Mouse (Mus musculus) 3134 (cell line): ENCODE data around the gene Gm13289.
"Not testable (repeated sequence)": the region's sequence is repeated elsewhere in the genome, so short reads cannot be mapped to it uniquely, and the experiment has no call there.

Experiments
- DNase-seq: peaks from one replicate; pipeline ENCODE4 v3.0.0-alpha.2; 2011; ENCODE audit warnings: low spot score; ENCODE audit not compliant: insufficient read length; ENCODE audit errors: extremely low read depth

The Gm13289 gene

GRCm38 (mm10) chr4:88781831-88782230 lies 5.1 kb downstream of the Gm13289 start, which contains the start of gene Ifnz:
TSS of gene Ifnz (plus strand) at chr4:88782131.
- DNase-seq, result not testable (repeated sequence)

GRCm38 (mm10) chr4:88782335-88782734 lies 5.6 kb downstream of the Gm13289 start:
- DNase-seq, result not testable (repeated sequence)

DNA sequence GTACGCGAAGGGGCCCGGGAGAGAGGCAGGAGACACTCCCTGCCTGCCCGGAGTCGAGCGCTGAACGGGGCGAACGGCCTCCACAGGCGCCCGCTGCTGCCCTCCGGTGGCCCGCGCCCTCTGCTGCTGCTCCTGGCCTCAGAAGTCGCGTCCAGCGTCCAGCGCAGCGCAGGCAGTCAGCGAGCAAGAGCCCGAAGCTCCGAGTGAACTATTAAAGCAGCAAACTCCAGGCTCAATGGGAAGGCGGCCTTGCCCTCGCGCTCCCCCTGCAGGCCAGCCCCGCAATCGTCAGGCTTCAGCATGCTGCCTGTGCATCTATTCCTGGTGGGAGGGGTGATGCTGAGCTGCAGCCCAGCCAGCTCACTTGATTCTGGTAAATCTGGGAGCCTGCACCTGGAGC lies 8.7 kb downstream of the Gm13289 start, which contains the start of gene Gm13276:
Gm13276 (plus strand) TSS at position 301 of the 400 bp plus-strand sequence.
- DNase-seq, result not testable (repeated sequence)

DNA sequence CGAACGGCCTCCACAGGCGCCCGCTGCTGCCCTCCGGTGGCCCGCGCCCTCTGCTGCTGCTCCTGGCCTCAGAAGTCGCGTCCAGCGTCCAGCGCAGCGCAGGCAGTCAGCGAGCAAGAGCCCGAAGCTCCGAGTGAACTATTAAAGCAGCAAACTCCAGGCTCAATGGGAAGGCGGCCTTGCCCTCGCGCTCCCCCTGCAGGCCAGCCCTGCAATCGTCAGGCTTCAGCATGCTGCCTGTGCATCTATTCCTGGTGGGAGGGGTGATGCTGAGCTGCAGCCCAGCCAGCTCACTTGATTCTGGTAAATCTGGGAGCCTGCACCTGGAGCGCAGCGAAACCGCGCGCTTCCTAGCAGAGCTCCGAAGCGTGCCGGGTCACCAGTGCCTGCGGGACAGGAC lies 11.7 kb downstream of the Gm13289 start, which contains the start of gene Gm13277:
Gm13277 (plus strand) TSS at position 231 of the 400 bp plus-strand sequence.
- DNase-seq, result not testable (repeated sequence)

- DNase-seq, result not testable (repeated sequence)
Observed at GRCm38 (mm10) chr4:88791250-88791649, 14.5 kb downstream of the Gm13289 start, which contains the start of gene Gm13278. TSS of gene Gm13278 (plus strand) at chr4:88791550.

DNA sequence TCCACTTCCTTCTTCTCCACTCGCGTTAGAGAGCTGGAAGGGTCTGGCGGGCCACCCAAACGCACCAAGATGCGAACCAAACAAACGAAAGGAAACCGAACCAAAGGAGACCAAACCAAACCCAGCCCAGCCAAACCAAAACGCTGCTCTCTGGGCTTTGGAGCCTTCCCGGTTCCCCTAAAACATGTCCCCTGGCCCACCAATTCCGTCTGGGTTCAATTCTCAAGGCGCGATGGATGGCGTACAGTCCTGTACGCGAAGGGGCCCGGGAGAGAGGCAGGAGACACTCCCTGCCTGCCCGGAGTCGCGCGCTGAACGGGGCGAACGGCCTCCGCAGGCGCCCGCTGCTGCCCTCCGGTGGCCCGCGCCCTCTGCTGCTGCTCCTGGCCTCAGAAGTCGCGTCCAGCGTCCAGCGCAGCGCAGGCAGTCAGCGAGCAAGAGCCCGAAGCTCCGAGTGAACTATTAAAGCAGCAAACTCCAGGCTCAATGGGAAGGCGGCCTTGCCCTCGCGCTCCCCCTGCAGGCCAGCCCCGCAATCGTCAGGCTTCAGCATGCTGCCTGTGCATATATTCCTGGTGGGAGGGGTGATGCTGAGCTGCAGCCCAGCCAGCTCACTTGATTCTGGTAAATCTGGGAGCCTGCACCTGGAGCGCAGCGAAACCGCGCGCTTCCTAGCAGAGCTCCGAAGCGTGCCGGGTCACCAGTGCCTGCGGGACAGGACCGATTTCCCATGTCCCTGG lies 17.4 kb downstream of the Gm13289 start, which contains the start of gene Gm13275:
Gm13275 (plus strand) TSS at position 552 of the 740 bp plus-strand sequence.
- not testable (repeated sequence) for DNase-seq

DNA sequence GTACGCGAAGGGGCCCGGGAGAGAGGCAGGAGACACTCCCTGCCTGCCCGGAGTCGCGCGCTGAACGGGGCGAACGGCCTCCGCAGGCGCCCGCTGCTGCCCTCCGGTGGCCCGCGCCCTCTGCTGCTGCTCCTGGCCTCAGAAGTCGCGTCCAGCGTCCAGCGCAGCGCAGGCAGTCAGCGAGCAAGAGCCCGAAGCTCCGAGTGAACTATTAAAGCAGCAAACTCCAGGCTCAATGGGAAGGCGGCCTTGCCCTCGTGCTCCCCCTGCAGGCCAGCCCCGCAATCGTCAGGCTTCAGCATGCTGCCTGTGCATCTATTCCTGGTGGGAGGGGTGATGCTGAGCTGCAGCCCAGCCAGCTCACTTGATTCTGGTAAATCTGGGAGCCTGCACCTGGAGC lies 20.4 kb downstream of the Gm13289 start, which contains the start of gene Gm13279:
Gm13279 (plus strand) TSS at position 301 of the 400 bp plus-strand sequence.
- not testable (repeated sequence) for DNase-seq

DNA sequence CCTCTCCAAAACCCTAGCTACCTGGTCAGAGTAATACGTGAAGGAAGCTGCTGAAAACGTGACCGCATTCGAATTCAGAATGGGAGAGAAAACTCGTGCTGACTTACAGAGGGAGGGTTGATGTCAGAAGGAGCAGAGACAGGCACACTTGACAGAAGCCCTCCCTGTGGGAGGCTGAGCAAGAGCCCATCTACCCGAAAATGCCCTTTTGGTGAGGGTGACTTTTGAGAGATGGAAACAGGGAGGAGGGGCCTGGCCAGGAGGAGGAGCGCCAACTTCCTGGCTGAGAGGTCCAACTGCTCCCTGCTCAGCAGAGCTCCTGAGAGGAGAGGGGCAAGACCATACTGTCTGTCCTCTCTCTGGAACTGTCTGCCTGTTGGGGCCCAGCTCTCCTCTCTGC lies 22.6 kb downstream of the Gm13289 start, which contains the start of gene Gm13285:
Gm13285 (plus strand) TSS at position 301 of the 400 bp plus-strand sequence.
- DNase-seq, result not testable (repeated sequence)

DNA sequence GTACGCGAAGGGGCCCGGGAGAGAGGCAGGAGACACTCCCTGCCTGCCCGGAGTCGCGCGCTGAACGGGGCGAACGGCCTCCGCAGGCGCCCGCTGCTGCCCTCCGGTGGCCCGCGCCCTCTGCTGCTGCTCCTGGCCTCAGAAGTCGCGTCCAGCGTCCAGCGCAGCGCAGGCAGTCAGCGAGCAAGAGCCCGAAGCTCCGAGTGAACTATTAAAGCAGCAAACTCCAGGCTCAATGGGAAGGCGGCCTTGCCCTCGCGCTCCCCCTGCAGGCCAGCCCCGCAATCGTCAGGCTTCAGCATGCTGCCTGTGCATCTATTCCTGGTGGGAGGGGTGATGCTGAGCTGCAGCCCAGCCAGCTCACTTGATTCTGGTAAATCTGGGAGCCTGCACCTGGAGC lies 26.2 kb downstream of the Gm13289 start, which contains the start of gene Gm13287:
Gm13287 (plus strand) TSS at position 301 of the 400 bp plus-strand sequence.
- not testable (repeated sequence) for DNase-seq

GRCm38 (mm10) chr4:88805231-88805630 lies 28.5 kb downstream of the Gm13289 start, which contains the start of gene Gm13288:
TSS of gene Gm13288 (plus strand) at chr4:88805531.
- not testable (repeated sequence) for DNase-seq

DNA sequence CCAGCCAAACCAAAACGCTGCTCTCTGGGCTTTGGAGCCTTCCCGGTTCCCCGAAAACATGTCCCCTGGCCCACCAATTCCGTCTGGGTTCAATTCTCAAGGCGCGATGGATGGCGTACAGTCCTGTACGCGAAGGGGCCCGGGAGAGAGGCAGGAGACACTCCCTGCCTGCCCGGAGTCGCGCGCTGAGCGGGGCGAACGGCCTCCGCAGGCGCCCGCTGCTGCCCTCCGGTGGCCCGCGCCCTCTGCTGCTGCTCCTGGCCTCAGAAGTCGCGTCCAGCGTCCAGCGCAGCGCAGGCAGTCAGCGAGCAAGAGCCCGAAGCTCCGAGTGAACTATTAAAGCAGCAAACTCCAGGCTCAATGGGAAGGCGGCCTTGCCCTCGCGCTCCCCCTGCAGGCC lies 29.0 kb downstream of the Gm13289 start:
- not testable (repeated sequence) for DNase-seq

DNA sequence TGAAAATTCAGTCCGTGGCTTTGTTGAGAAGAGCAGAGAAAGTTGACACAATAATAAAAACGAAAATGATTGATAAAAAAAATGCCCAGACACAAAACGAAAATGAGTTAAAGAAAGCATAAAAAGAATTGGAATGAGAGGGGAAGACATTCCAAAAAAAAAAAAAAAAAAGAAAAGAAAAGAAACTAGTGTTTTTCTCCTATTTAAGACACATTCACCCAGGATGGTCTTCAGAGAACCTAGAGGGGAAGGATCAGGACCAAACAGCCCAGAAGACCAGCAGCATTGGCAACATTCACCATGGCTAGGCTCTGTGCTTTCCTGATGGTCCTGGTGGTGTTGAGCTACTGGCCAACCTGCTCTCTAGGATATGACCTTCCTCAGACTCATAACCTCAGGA lies 39.2 kb downstream of the Gm13289 start, which contains the start of gene Ifna7:
Ifna7 (plus strand) TSS at position 301 of the 400 bp plus-strand sequence.
- no peak for DNase-seq

DNA sequence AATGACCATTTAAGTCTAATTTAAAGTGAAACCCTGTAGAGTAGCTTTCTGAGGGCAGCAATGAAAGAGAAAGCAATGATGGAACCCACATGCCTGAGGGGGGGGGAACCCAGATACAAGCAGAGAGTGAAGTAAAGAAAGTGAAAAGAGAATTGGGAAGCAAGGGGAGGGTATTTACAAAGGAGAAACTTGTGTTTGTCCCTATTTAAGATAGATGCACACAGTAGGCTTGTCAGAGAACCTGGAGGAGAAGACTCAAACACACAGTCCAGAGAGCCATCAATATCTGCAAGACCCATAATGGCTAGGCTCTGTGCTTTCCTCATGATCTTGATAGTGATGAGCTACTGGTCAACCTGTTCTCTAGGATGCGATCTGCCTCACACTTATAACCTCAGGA lies 42.9 kb downstream of the Gm13289 start, which contains the start of gene Ifna11:
Ifna11 (plus strand) TSS at position 301 of the 400 bp plus-strand sequence.
- no peak for DNase-seq

DNA sequence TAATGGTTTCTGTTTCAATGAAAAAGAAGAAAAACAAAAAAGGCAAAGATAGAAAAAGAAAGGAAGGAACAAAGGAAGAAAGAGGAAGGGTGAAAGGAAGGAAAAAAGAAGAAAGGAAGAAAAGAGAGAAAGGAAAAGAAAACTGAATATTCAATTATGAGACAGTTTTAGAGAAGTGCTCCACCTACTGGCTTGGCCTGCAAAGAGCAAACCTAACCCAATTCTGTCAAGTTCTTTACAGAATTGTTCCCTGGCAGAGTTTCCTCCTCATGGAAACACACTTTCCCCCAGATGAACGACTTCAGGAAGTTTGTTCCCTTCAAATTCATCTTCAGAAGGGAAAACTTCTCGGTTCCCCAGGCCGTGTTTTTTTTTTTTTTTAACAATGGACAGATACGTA lies 46.3 kb downstream of the Gm13289 start:
- no peak for DNase-seq
